Mouse (Mus musculus) E14TG2a.4 (cell line): Measurements from ENCODE around the gene 0610037L13Rik.

Source experiments
- CTCF ChIP-seq: conservative IDR thresholded peaks from 2 replicates; pipeline ENCODE4 v1.5.1; 2014; ENCODE audit warnings: low read length
- NANOG ChIP-seq: IDR thresholded peaks from 2 replicates; pipeline ENCODE4 v1.6.1; 2014; ENCODE audit warnings: borderline replicate concordance, low read length, mixed read lengths

DNA sequence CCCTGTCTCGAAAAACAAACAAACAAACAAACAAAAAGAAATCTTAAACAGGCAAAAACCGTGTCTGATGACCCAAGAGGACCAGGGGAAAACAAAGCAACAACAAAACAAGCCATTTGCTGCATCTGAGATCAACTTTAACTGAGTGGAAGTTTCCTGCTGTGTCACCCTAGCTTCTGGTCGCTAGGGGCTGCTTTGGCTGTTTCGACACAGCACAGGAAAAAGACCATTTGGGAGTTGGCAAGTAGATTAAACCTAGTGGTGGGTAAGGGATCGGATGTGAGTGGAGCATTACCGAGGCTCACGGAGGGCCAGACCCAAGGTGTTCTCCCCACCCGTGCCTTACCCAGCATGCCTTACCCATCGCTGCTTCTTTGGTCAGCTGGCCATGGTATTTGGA, 16.9 kb downstream of the 0610037L13Rik start:
- TF ChIP-seq CTCF (no peak), NANOG (no peak)
